Mouse (Mus musculus): ENCODE data around the gene Sema6c.
A peak's percentile ranks its signal among the peaks of the same experiment; 100 is the strongest.

DNA sequence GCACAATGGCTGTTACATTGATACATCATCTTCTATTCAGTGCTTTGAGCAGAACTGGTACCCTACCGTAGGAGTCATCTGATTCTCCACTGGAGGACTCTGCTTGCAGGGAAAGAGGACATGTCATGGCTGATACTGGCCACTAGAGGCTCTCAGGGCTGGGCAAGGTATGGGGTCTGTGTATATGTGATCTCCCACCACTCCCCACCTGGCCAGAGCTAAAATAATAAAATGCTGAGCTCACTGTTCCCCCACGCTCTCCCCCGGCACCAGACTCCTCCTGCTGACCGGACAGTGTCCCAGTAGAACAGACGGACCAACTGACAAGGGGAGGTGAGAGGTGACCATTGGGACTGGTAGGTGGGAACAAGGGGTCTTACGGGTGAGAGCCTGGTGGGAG is 36.0 kb upstream of the Sema6c start, which contains the start of gene Tmod4:
- TF ChIP-seq CTCF (IDR thresholded peaks at IDR 0.05; ENCODE audit: insufficient read depth, low read length), result peak; percentile 61
- TF ChIP-seq POLR2A (IDR thresholded peaks at IDR 0.05; ENCODE audit: borderline replicate concordance, extremely low read depth, low read depth, low read length), result no peak

All from lung, adult 2 months (tissue).